Mouse (Mus musculus) cerebellum, adult 2 months (tissue): ENCODE measurements around the gene 4931414P19Rik.

Experiments
- CTCF ChIP-seq: fragments of 200-500 bp; IDR thresholded peaks from 2 replicates; pipeline ENCODE4 v1.5.1; 2011; ENCODE audit warnings: low read depth, mild to moderate bottlenecking, control low read depth, low read length, moderate library complexity, borderline replicate concordance; ENCODE audit not compliant: insufficient read depth
- POLR2A ChIP-seq: fragments of 200-500 bp; IDR thresholded peaks from 2 replicates; pipeline ENCODE4 v1.6.1; 2011; ENCODE audit warnings: low read length, control low read depth, borderline replicate concordance; ENCODE audit not compliant: insufficient read depth

DNA sequence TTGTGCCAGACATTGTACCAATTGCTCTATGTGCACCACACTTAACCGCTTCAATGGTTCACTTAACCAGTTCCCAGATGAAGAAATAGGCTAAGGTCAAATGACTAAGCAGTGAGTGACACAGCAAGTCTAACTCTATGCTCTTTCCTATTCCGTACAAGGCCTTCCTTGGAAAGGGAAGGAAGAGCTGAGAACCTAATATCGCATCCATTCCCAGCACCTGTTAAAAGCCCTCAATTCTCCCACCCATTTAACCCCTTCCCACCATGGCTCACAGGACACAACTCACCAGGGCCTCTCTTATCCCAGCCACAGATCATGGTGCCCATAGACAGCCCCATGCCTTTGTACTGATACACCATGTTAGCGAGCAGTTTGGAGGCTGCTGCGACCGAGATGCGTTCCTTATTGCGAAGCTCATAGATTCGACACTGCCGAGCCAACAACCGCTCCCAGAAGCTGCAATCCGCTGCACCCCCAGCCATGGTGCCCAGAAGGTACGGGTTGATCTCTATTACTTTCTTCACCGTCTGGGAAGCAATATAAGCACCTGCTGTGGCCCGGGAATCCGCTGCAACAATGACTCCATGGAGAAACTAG lies 10.5 kb upstream of the 4931414P19Rik start:
- TF ChIP-seq CTCF (no peak), POLR2A (no peak)
